Mouse (Mus musculus): ENCODE results near the gene Pik3ip1.
A peak's percentile ranks its signal among the peaks of the same experiment; 100 is the strongest.

Pik3ip1 gene

DNA sequence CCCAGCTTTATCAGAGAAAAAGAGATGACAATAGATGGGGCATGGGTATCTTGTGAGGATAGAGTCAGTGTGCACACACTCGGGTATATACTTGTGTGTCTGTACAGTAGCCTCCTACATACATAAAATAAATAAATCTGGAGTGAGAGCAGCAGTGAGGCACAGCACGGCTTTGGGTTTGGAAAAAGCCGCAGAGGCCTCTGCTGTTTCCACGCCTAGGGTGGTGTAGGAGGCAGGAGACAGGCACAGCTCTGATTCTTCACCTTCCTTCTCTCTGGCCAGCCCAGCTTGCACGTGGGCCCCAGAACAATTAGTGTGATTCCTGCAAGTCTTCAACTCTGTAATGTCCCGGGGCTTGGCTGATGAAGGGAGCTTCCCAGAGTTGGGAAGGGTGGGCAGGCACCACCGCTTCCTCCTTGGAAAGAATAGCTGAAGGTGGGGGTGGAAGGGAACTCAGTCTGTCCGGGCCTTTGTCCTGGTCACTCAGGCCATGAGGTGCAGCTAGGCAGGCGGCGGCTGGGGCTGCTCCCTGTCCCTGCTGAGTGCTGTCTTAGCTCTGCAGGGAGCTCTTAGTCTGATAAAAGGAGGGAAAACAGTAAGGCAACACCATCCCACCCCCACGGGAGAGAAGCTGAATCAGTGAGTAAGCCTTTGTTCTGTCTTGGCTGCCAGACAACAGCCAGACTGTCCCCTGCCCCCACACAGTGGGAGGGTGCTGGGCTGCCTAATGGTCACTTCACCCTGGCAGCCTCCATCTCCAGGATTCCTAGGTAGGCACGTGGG is 7.2 kb downstream of the Pik3ip1 start:
- peak; percentile 88 for DNase-seq (ENCODE audit: low spot score)

DNA sequence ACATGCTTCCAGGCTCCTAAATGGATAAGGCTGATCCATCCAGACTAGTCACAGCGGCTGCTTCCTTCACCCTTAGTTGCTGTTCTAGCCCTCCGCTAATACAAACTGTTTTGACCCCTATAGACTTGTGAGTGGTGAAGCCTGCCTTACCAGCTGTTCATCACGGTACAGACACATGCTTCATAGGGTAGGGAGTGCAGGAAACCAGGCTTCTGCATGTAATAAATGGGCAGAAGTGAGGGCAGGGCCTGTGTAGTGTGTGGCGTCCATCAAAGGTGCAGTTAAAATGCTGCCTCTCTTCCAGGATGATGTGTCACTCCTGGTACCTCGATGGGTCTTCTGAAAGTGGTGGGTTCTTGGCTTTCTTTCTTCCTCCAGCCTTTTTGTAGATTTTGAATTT is 7.8 kb downstream of the Pik3ip1 start:
- DNase-seq (ENCODE audit: low spot score): no peak

DNA sequence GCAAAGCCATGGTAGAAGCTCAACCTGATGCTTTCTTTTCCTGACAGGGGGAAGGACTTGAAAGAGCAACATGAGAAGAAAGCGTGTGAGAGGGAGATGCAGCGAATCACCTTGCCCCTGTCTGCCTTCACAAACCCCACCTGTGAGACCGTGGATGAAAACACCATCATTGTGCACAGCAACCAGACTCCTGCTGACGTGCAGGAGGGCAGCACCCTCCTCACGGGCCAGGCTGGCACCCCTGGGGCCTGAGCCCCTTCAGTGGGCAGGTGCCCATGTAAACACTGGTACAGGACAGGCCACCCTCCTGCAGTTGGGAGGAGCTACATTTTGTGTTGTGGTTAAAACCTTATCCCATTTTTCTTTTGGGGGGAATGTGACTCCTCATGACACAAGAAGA is 11.3 kb downstream of the Pik3ip1 start:
- no peak for DNase-seq (ENCODE audit: low spot score)

DNA sequence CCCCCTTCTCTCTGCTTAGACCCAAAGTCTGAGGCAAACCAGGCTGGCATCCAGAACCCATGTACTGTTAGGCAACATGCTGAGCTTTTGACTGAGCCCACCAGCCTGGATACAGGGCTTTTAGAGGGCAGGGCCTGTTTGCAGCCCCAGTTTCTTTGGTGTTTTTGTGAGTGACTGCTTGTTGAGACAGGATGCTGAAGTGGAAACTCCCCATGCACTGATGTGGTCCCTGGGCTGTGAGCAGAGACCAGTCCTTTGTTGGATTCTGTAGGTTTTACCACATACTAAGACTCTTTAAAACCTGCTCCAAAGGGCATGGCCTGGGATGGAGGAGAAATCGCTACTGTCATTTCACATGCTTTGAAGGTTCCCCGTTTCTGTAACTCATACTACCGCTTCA is 14.7 kb downstream of the Pik3ip1 start:
- DNase-seq (ENCODE audit: low spot score): no peak

DNA sequence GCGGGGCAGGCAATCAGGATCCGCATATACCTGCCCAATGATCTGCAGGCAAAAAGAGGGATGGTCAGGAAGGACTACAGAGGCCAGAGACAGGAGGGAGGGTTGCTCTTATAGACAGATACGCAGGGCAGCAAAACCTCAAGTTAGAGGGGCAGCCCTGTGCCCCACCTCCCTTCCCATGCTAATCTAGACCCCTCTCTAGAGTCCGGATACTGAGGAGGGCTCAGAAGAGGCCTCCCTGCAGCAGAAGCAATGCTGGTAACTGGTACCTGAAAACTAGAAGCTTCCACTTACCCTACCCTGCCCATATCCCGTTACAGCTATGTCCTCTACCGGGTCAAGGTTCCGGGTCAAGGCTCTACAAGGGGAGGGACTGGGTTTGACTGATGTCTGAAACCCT is 16.1 kb downstream of the Pik3ip1 start:
- DNase-seq (ENCODE audit: low spot score): no peak

DNA sequence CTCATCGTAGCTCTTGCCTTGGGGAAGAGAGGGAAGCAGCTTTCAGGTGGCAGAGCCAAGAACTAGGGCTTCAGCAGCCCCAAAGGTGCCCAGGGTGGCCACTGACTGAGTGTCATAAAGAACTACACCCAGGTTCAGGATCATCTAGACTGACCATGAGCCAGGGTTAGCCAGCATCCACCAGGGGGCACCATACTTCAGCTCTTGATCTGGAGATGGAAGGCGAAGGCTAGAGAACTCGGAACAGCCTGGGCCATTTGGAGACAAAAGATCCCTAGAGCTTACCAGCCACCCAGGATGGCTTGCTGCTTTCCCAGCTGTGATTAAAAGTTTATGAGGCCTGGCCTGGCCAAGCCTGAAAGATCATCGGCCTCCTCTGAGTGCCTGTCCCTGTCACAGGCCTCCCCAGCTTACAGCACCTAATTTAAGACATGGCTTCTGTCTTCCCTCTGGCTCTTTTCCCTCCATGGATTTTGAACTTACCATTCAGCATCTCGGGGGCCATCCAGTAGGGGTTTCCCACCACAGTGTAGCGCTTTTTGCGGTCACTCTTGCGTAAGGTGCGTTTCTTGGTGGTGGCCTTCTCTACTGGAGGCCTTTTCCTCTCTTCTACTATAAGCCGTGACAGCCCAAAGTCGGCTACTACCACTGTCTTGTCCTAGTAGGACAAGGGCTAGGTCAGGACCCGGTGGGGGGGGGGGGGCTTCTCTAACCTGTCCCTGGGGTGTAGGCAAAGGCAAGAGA is 17.1 kb downstream of the Pik3ip1 start:
- peak; percentile 95 for DNase-seq (ENCODE audit: low spot score)

DNA sequence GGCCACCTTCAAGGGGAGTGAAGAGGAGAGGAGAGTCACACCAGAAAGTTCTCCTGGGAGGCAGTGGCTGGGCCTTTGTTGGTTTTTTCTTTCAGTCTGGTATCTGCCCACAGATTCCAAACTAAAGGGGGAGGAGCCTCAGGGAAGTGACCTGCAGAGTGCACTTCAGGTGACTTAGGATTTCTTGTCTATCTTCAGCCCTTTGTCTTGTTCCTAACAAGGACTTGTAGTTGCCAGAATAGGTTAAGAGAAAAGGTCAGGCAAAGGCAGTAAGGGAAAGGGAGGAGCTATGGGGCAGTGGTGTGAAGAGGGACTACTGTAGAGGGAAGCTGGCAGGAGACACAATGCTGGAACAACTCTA is 17.6 kb downstream of the Pik3ip1 start:
- DNase-seq (ENCODE audit: low spot score): no peak

DNA sequence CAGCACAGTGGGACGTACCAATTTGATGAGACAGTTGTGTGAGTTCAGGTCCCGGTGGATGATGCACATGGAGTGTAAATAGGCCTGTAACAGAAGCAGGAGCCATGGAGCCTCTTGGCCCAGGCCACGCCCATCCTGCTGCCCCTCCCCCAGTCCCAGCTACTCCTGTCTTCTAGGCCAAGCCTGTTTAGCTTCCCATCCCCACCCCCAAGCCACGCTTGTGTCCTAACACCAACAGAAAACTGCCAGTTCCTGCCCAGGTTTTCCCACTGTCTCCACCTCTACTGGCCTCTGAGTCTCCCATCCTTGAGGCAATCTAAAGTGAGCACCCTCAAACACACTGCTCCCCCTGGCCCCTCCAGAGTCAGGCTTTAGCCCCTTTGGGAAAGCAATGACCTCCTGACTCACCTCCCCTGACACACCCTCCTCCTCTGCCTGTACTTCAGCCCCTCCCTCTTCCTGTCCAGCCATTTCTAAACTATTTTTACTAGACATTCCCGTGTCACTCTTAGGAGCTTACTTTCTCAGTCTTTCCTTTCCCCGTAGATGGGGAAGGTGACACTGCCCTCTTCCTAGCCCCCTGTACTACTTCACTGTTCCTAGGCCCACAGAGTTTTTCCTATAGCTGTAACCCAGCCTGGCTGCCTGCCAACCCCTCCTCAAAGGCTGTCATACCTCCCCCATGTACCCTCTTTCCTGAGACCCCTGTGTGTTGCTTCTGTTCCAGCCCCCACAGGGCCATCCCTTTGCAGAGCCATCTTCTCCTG is 18.6 kb downstream of the Pik3ip1 start:
- peak; percentile 76 for DNase-seq (ENCODE audit: low spot score)

DNA sequence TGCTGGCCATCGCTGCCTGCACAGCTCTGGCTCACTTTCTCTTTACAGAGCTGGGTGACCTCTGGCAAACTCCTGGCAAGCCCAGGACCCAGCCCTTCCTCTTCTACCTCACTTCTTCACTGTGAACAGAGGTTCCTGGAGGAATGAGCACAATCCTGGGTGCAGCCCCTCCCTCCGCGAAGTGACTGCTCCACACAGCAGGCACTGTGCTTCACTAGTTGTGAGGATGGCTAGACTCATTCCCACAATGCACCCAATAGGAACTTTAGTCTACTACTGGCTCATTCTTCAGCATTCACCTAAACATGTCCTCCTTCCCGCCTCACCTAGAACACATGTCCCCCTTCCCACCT is 19.1 kb downstream of the Pik3ip1 start:
- no peak for DNase-seq (ENCODE audit: low spot score)

DNA sequence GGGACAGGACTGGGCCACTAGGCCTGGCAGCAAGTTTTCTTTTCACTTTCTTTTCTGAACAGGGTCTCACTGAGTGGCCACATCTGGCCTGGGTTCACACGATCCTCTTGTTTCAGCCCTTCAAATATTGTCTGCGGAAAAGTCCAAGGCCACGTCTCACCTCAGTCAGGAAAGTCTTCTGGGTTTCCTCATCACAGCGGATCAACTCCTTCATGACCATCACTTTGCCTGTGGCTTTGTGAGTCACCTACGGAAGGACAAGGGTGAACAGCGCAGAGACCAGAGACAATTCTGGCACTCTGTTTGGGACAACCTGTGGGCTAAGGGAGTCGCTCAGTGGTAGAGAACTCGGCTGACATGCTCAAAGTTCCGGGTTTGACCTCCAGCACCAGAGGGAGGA is 21.9 kb downstream of the Pik3ip1 start:
- no peak for DNase-seq (ENCODE audit: low spot score)

DNA sequence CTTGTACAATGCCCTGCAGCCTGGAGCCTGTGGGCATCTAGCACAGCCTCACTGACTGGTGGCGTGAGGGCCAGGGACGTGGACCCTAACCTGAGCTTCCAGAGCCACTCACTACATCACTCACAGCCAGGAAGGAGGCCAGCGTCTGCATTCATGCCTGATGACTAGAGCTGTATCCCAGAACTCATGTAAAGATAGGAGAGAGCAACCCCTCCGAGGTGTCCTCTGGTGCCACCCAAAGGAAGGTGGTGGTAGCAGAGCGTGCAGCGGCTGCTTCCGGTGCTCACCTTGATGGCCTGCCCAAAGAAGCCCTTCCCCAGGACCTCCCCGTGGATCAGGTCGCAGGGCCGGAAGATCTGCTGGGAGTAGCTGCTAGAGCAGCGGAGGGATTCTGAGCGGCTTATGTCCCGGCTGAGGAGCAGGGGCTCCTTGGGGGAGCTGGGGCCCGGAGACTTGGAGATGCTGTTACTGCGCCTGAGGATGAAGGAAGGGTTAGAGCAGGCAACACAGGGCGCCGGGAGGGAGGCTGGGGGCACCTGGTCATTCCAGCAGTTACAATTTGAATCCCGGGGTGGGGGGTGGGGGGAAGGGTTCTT is 22.9 kb downstream of the Pik3ip1 start:
- no peak for DNase-seq (ENCODE audit: low spot score)

DNA sequence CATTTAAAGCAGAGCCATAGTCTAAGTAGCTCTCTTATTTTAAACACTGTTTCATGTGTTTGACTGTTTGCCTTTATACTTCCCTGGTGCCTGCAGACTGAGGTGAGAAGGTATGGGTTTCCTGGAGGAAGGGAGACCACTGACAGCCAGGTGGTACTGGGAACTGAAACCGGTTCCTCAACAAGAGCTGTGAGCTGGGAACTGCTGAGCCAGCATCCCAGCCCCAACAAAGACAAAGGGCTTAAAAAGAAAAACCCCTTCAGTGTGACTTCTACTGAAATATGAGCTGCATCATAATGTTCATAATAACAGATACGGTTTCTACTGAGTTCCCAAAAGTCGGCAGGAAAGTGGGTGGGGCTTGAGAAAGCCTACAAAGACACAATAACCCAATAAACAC is 32.7 kb downstream of the Pik3ip1 start:
- DNase-seq (ENCODE audit: low spot score): no peak

DNA sequence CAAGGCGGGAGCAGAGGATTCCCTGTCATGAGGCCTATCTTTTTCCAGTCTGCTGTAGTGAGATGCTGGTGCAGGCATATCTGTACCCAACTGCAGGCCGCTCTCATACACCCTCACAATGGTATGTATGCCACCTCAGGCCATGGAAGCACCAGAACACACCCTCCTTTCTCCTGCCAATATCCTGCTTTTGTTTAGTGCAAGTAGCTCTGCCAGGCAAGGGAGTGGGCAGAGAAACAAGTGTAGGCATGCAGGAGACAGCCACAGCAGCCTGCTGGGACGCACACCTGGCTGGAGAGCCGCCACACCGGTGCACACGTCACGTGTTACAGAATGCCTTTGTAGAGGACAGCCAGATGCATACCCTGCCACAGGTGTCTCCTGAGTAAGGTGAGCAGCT is 36.2 kb downstream of the Pik3ip1 start:
- no peak for DNase-seq (ENCODE audit: low spot score)

DNA sequence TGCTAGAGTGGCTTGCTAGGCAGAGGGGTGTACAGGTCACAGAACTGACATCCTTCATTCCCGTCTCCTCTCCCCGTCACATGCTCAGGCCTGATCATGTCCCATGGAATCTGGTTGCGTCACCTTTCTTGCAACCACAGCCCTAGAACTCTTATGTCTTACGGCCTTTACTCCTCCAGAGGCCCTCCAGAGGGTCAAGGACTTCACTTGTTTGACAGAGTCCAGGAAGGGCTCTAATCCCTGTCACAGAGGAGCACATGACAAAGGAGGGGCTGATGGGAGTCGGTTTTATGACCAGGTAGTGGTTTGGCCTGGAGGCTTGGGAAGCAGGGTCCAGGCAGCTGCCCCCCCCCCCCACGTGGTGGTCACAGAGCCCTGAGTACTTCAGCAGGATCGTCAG is 38.8 kb downstream of the Pik3ip1 start:
- DNase-seq (ENCODE audit: low spot score): no peak

DNA sequence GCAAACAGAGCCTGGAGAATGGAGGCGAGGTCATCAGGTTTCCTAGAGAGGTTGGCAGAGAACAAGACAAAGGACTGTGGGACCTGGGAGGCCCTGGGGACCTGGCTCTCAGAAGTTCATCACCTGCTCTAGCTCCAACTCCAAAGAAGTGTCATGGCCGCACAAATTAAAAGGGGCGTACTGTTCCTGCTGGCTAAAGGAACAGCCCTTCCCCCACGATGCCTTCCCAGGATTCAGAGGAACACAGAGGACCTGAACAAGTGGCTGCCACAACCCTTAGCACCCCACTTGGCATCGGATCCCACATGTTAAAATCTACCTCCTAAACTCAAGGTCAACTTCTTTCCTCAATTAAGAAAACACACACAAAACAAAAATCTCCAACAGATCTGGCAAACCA is 39.2 kb downstream of the Pik3ip1 start:
- no peak for DNase-seq (ENCODE audit: low spot score)

DNA sequence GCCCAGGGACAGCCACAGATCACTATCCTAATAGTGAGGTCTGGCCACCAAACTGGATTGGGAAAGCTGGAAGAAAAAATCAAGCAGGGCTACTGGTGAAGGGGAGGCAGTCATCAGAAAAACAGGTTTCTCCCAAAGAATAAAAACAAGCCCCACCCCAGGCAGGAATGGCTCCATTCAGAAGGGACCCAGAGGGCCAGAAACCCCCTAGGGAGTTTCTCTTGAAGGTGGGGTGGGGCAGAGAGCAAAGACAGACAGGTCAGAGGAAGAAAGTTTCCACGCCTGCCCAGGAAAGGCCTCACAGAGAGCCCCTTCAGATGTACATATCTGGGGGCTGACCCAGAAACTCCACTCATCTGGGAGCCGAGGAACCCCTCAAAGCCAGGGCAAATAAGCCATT is 40.0 kb downstream of the Pik3ip1 start:
- no peak for DNase-seq (ENCODE audit: low spot score)

DNA sequence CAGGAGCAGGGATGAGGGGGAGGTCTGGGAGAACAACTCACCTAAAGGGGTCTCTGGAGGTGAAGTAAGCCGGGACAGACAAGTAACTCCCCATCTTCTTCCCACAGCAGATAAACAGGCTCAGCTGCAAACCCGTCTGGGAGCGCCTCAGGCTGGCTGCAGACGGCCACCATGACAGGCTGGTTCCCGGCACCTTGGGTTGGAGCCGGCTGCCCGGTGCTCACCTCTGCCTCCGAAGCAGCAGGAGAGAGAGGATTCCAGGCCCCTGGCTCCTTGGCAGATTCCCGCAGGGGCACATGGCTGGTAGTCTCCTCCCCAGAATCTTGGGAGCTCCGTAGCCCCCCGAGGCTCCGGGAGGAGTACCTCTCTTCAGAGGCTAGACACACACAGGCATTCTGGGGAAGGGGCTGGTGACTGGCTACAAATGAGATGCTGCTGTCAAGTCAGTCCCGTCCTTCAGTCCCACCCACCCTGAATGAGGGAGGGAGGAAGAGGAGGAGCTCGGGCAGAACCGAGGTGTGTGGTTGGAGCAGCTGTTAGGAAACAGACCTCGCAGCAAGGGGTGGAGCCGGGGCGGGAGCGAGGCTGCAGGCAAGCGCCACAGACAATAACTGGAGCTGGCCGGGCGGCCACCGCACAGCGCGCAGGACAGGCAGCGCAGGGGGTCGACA is 40.9 kb downstream of the Pik3ip1 start:
- peak; percentile 84 for DNase-seq (ENCODE audit: low spot score)

DNA sequence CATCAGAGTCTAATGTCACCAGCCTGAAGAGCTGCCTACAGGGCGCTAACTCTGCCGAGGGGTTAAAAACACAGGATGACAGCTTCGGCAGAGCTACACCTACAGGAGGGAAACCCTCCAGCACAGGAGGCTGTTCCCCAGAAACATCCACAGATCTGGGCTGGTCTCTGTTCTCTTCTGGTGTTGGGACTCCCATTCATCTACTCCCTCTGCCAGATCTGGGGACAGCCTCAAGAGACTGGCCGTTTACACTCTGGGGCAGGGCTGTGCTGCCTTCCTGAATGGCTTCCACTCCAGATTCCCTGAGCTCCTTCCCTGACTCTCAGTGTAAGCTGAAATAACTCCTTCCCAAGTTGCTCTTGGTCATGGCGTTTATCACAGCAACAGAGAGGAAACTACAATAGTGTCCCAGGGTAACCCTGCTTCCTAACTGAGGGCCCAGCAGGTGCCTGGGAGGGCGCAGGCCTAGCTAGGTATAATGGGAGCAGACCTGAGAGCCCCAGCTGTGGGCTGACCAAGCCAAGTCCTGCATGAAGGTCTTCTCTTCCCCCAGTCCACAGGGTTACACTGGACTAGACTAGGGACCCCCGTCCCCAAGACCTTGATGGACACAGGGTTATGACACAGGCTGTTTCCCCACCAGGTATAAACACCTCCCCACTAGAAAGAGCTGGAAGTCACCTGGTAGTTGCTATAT is 41.5 kb downstream of the Pik3ip1 start:
- DNase-seq (ENCODE audit: low spot score): no peak

DNA sequence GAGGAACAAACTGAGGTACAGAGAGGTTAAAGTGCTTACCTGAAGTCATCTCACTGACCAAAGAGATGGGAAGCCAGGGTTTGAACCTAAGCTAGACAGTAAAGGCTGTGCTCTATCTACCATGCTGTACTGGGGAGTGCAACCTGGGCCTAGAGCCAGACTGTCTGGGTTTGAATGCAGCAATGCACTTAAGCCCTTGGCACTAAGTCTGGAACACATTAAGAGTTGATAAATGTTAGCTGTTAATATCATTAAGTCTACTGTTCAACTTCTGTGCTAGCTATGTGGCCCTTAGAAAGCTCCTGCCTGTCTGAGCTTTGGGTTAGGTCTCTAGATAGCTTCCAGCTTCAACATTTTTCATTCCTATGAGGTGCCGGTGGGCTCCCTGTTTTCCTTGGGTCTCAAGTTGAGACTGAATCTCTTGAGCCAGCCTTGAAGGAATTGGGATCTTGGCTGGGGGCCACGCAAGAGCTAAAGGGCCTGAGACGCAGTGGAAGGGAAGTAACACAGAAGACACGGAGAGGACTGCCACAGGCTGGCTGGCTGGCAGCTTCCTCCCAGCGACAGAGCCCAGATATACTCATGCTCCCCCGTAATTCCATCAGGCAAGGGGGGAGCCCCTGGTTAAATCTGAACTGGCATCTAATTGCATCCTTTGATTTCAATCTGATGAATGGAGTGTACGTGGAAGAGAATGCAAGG is 43.5 kb downstream of the Pik3ip1 start:
- peak; percentile 71 for DNase-seq (ENCODE audit: low spot score)

DNA sequence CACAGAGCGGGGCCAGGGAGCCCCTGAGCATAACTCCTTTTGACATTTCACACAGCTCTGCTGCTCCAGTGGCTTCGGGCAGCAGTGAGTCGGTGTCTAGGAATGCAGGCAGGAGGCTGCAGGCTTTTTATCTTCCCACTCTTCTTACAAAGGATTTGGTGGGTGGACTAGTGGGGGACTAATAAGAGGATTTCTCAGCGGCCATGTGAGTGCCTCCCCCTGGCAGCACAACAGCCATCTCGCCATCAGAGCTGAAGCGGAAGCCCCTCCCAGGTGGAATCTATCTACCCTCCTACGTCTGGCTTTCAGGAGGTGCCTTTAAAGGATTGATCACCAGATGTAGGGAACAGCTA is 44.1 kb downstream of the Pik3ip1 start:
- DNase-seq (ENCODE audit: low spot score): no peak

DNA sequence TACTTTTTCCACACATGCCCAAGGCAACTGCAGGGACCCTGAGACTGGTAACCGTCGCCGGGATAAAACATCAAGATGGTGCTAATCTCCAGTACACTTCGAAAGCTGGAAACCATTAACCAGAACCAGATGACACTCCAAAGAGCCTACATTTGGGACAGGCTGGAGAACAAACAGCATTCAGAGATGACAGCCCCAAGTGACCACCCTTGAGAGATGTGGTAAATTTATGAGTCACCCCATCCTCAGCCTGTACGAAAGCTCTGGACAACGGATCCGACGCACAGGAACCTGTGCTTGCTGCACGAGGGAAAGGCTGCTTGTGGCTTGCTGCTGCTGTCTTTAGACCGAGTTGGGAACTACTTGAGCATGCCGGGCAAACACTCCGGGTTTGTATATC is 44.5 kb downstream of the Pik3ip1 start:
- DNase-seq (ENCODE audit: low spot score): no peak
